15 mouse cellular contexts compared by ENCODE assay signal in genomic region chr6:29525256-29525655, GRCm38 (mm10). TPM values are rescaled to one million over a fixed set of nuclear protein-coding genes. Genes with fewer than 3 reads are reported as not detected.
DNase-seq lines count a peak whose midpoint lies in the region; ATAC-seq and TF ChIP-seq lines count a peak whose summit lies in the region.
"Had no signal": no experiment of that assay in that cellular context is flagged by ENCODE, and none has a peak within 500 bp of the region (broad histone marks: within the 10 kb centered on the region; RNA-seq: fewer than 3 reads in every experiment).

No protein-coding gene starts in this region.

- TF ChIP-seq POLR2A in olfactory bulb, adult 2 months (IDR thresholded peaks at IDR 0.05; ENCODE audit: insufficient read depth, low read depth, low read length): no peak

- ATAC-seq in midbrain, postnatal 0 days (ENCODE audit: low FRiP score): no peak
- no peak for ATAC-seq in midbrain, embryonic 13.5 days

- H3K27me3 ChIP-seq in midbrain, postnatal 0 days (ENCODE audit: insufficient read depth, low read length): peaks cover 32% of the 10 kb centered on the region
- H3K27me3 ChIP-seq in midbrain, embryonic 13.5 days: peaks cover 60% of the 10 kb centered on the region

- intact Hi-C loops in gastrocnemius, adult 2 months (cut with DNase I): no loop called here

- H3K9ac ChIP-seq in midbrain, postnatal 0 days (replicated peaks; ENCODE audit: low read length, poor library complexity, severe bottlenecking): no peak overlapping the region
- no peak overlapping the region for H3K9ac ChIP-seq in midbrain, embryonic 13.5 days (replicated peaks)
- H3K9ac ChIP-seq: embryonic facial prominence, embryonic 13.5 days; hindbrain, embryonic 12.5 days had no signal

- TF ChIP-seq CTCF in gastrocnemius, adult 2 months (IDR thresholded peaks at IDR 0.05): peak; percentile 49
- peak; percentile 61 for TF ChIP-seq CTCF in midbrain, postnatal 0 days (IDR thresholded peaks at IDR 0.05)
- TF ChIP-seq CTCF in olfactory bulb, adult 2 months (IDR thresholded peaks at IDR 0.05; ENCODE audit: insufficient read depth, low read depth, low read length): peak; percentile 26; the same call in 1 of the 2 replicates

- 69% methylated on average over 6 of the region's 6 CpGs for WGBS in midbrain, postnatal 0 days
- 69% methylated on average over 6 of the region's 6 CpGs for WGBS in midbrain, embryonic 13.5 days
- 77% methylated on average over 6 of the region's 6 CpGs for WGBS in olfactory bulb, adult 2 months

- no peaks in the 10 kb centered on the region for H3K9me3 ChIP-seq in midbrain, postnatal 0 days (ENCODE audit: low read length)
- no peaks in the 10 kb centered on the region for H3K9me3 ChIP-seq in midbrain, embryonic 13.5 days
- H3K9me3 ChIP-seq: embryonic facial prominence, embryonic 13.5 days had no signal

- H3K36me3 ChIP-seq in midbrain, postnatal 0 days (ENCODE audit: insufficient read depth, low read length): no peaks in the 10 kb centered on the region
- no peaks in the 10 kb centered on the region for H3K36me3 ChIP-seq in midbrain, embryonic 13.5 days
- H3K36me3 ChIP-seq: embryonic facial prominence, embryonic 13.5 days; G1E; hindbrain, embryonic 12.5 days had no signal

- no peak overlapping the region for H3K4me3 ChIP-seq in gastrocnemius, adult 2 months
- H3K4me3 ChIP-seq in midbrain, postnatal 0 days (ENCODE audit: low read depth, low read length): no peak overlapping the region
- H3K4me3 ChIP-seq in midbrain, embryonic 13.5 days (replicated peaks): no peak overlapping the region
- no peak overlapping the region for H3K4me3 ChIP-seq in olfactory bulb, adult 2 months (ENCODE audit: insufficient read depth, low read depth, low read length)
- H3K4me3 ChIP-seq: myocyte had no signal

- no peak overlapping the region for H3K4me2 ChIP-seq in midbrain, postnatal 0 days (ENCODE audit: low read depth, low read length, poor library complexity, severe bottlenecking)
- no peak overlapping the region for H3K4me2 ChIP-seq in midbrain, embryonic 13.5 days (replicated peaks)

- H3K27ac ChIP-seq in gastrocnemius, adult 2 months: no peak overlapping the region
- H3K27ac ChIP-seq in midbrain, postnatal 0 days (ENCODE audit: low read depth, low read length): no peak overlapping the region
- H3K27ac ChIP-seq in midbrain, embryonic 13.5 days: no peak overlapping the region
- no peak overlapping the region for H3K27ac ChIP-seq in olfactory bulb, adult 2 months (ENCODE audit: insufficient read depth, low read depth, low read length)
- H3K27ac ChIP-seq: embryonic facial prominence, embryonic 13.5 days; hindbrain, embryonic 12.5 days had no signal

- no peak for DNase-seq in gastrocnemius, adult 2 months
- DNase-seq in gastrocnemius, adult 8-10 months (ENCODE audit: low spot score in 2 of 2): no peak
- no peak for DNase-seq in midbrain, postnatal 0 days (ENCODE audit: low spot score)
- DNase-seq in T-cell, adult 2 months (ENCODE audit: low spot score): peak; percentile 26
- no peak for DNase-seq in adrenal gland, postnatal 25 days
- DNase-seq in layer of hippocampus, postnatal 10 days (ENCODE audit: low spot score in 2 of 2): no peak
- DNase-seq: gastrocnemius, postnatal 25 days; right cerebral cortex, postnatal 25 days had no signal

- 0 out of 2 replicates have a peak, but pooled peaks cover 8% of the 10 kb centered on the region for H3K4me1 ChIP-seq in midbrain, postnatal 0 days (ENCODE audit: insufficient read depth, low read length)
- peaks cover 22% of the 10 kb centered on the region for H3K4me1 ChIP-seq in midbrain, embryonic 13.5 days (replicated peaks)
- H3K4me1 ChIP-seq in olfactory bulb, adult 2 months (ENCODE audit: control insufficient read depth, insufficient read depth, low read length): peaks cover 23% of the 10 kb centered on the region

RNA-seq across cellular contexts. Expression of gene Irf5, which starts 1.2 kb away (rescaled TPM):
- 1 to 10 TPM; 1.1 to 3.8 TPM for total RNA-seq in gastrocnemius, adult 2 months (2021)
- total RNA-seq in gastrocnemius, adult 8-10 months (2022): 1 to 10 TPM; 1.0 to 3.1 (median 1.7) TPM
- 3.2 and 3.5 TPM in 2 replicates for total RNA-seq in midbrain, postnatal 0 days (2014; rRNA removed)
- 1.7 and 2.0 TPM in 2 replicates for polyA plus RNA-seq in midbrain, postnatal 0 days (2015; fragmentation: Nextera tagmentation; extraction: Ambion mirVana)
- 1.3 and 1.6 TPM in 2 replicates for polyA plus RNA-seq in midbrain, embryonic 13.5 days (2015; fragmentation: Nextera tagmentation; extraction: Ambion mirVana)
- polyA plus RNA-seq in olfactory bulb, adult 2 months (2012; ENCODE audit: insufficient read depth, insufficient read length, low replicate concordance, missing spikeins): not detected in 2 replicates
- 2.6 and 4.6 TPM in 2 replicates for total RNA-seq in adrenal gland, postnatal 25 days (2021)
- total RNA-seq in layer of hippocampus, postnatal 10 days (2021): 1 to 10 TPM; 3.1 to 3.4 TPM

RNA-seq across cellular contexts. Expression of gene Kcp, which starts 17.5 kb away (rescaled TPM):
- total RNA-seq in gastrocnemius, adult 2 months (2021): 1 to 10 TPM; 3.8 to 4.0 TPM
- total RNA-seq in gastrocnemius, adult 8-10 months (2022): 1 to 10 TPM; 2.2 to 6.0 (median 4.4) TPM
- 16.3 and 27.0 TPM in 2 replicates for total RNA-seq in midbrain, postnatal 0 days (2014; rRNA removed)
- polyA plus RNA-seq in midbrain, postnatal 0 days (2015; fragmentation: Nextera tagmentation; extraction: Ambion mirVana): 8.9 and 9.0 TPM in 2 replicates
- polyA plus RNA-seq in midbrain, embryonic 13.5 days (2015; fragmentation: Nextera tagmentation; extraction: Ambion mirVana): 11.7 and 14.0 TPM in 2 replicates
- not detected in 2 replicates for polyA plus RNA-seq in olfactory bulb, adult 2 months (2012; ENCODE audit: insufficient read depth, insufficient read length, low replicate concordance, missing spikeins)
- 2.6 and 3.1 TPM in 2 replicates for total RNA-seq in adrenal gland, postnatal 25 days (2021)
- 10 to 100 TPM; 10.0 to 14.4 TPM for total RNA-seq in layer of hippocampus, postnatal 10 days (2021)

RNA-seq across cellular contexts. Expression of gene Atp6v1fnb, which starts 54.0 kb away (rescaled TPM):
- not detected for total RNA-seq in gastrocnemius, adult 2 months (2021)
- total RNA-seq in gastrocnemius, adult 8-10 months (2022): not detected
- 2.6 TPM in 1 of 2 replicates, not detected in the other for total RNA-seq in midbrain, postnatal 0 days (2014; rRNA removed)
- 0.32 and 0.72 TPM in 2 replicates for polyA plus RNA-seq in midbrain, postnatal 0 days (2015; fragmentation: Nextera tagmentation; extraction: Ambion mirVana)
- 0.47 and 0.53 TPM in 2 replicates for polyA plus RNA-seq in midbrain, embryonic 13.5 days (2015; fragmentation: Nextera tagmentation; extraction: Ambion mirVana)
- not detected in 2 replicates for polyA plus RNA-seq in olfactory bulb, adult 2 months (2012; ENCODE audit: insufficient read depth, insufficient read length, low replicate concordance, missing spikeins)
- not detected in 2 replicates for total RNA-seq in adrenal gland, postnatal 25 days (2021)
- total RNA-seq in layer of hippocampus, postnatal 10 days (2021): not detected
- total RNA-seq: gastrocnemius, postnatal 25 days had no signal
- polyA plus RNA-seq: G1E; hindbrain, embryonic 12.5 days; lung, embryonic 16.5 days; myocyte had no signal

RNA-seq across cellular contexts. Expression of gene Atp6v1f, which starts 57.7 kb away (rescaled TPM):
- 100 to 1,000 TPM; 110 to 112 TPM for total RNA-seq in gastrocnemius, adult 2 months (2021)
- total RNA-seq in gastrocnemius, adult 8-10 months (2022): 100 to 1,000 TPM; 116 to 127 (median 122) TPM
- total RNA-seq in midbrain, postnatal 0 days (2014; rRNA removed): 262 and 302 TPM in 2 replicates
- 361 and 388 TPM in 2 replicates for polyA plus RNA-seq in midbrain, postnatal 0 days (2015; fragmentation: Nextera tagmentation; extraction: Ambion mirVana)
- polyA plus RNA-seq in midbrain, embryonic 13.5 days (2015; fragmentation: Nextera tagmentation; extraction: Ambion mirVana): 309 and 328 TPM in 2 replicates
- not detected in 2 replicates for polyA plus RNA-seq in olfactory bulb, adult 2 months (2012; ENCODE audit: insufficient read depth, insufficient read length, low replicate concordance, missing spikeins)
- 195 TPM in 2 replicates for total RNA-seq in adrenal gland, postnatal 25 days (2021)
- 100 to 1,000 TPM; 221 to 225 TPM for total RNA-seq in layer of hippocampus, postnatal 10 days (2021)
